Mouse (Mus musculus) testis, adult 2 months (tissue): ENCODE measurements at regions not wholly inside any gene's neighbourhood (a gene's known extent, or its start where the extent isn't known, plus 50 kb on each side); places are given as distances from the start of the nearest gene placed in this dataset.

Source experiments
- CTCF ChIP-seq: fragments of 200-500 bp; IDR thresholded peaks from 2 replicates; pipeline ENCODE4 v1.5.1; 2012; ENCODE audit warnings: low read depth, mild to moderate bottlenecking, inconsistent platforms, low read length, moderate library complexity; ENCODE audit not compliant: control insufficient read depth, insufficient read depth, insufficient replicate concordance
- POLR2A ChIP-seq: fragments of 200-500 bp; IDR thresholded peaks from 2 replicates; pipeline ENCODE4 v1.6.1; 2012; ENCODE audit warnings: low read depth, mild to moderate bottlenecking, inconsistent platforms, low read length, moderate library complexity; ENCODE audit not compliant: control insufficient read depth

DNA sequence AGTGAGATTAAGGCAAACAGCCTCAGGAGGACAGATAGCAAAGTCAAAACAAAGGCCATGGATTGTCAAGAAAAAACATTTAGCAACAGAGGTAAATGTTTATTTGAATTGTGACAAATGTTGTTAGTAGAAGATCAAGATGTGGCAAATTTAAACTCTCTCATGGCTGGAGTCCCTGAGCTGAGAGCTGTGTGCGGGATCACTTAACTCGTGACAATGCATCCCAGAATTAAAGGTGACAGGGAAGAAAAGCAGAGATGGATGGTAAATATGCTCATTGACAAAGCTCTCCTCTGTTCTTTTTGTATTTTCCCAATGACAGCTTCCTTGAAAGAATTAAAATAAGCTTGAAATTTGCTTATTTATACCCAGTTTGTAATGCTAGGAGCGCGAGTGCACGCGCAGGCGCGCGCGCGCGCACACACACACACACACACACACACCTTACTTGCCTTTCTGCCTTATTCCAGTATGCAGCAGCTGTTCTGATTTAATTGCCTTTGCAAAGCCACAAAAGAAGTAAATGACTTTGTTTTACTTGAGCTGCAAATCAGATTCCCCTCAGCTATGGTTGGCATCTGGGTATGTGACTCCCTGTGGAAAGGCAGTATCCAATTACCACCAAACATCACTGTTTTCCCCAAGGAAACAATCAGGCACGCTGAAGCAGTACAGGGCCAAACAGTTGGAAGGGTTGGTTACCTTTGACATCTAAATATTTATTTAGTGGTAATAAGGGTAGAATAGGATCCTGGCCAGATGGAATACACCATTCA lies 509.5 kb upstream of the Cblb start:
- TF ChIP-seq POLR2A: no peak
- TF ChIP-seq CTCF: no peak
